Mouse (Mus musculus) liver, embryonic 16.5 days (tissue): ENCODE measurements around the gene Pde6c. TPM values are rescaled to one million over a fixed set of nuclear protein-coding genes. Genes with fewer than 3 reads are reported as not detected.

Source experiments
- ATAC-seq: fragments of 200-750 bp; cut with Nextera tagmentation; 2 replicates; pipeline ENCODE4 v1.8.0; 2017; ENCODE audit warnings: low read depth, mild to moderate bottlenecking, moderate number of reproducible peaks, moderate library complexity
- H3K27ac ChIP-seq: fragments of 300-500 bp; sonication (generic); 2 replicates; pipeline ENCODE4 v1.5.1; 2014; ENCODE audit warnings: mild to moderate bottlenecking, low read length
- H3K27me3 ChIP-seq: fragments of 300-500 bp; sonication (generic); 2 replicates; pipeline ENCODE4 v1.6.1; 2014; ENCODE audit warnings: low read depth, low read length, mixed read lengths; ENCODE audit not compliant: control insufficient read depth, insufficient read depth
- H3K36me3 ChIP-seq: fragments of 300-500 bp; sonication (generic); 2 replicates; pipeline ENCODE4 v1.6.1; 2014; ENCODE audit warnings: mild to moderate bottlenecking; ENCODE audit not compliant: control insufficient read depth, insufficient read depth
- H3K4me1 ChIP-seq: fragments of 300-500 bp; sonication (generic); 2 replicates; pipeline ENCODE4 v1.6.1; 2014; ENCODE audit warnings: low read depth, low read length, mixed read lengths; ENCODE audit not compliant: control insufficient read depth
- H3K4me2 ChIP-seq: fragments of 300-500 bp; sonication (generic); 2 replicates; pipeline ENCODE4 v1.6.1; 2014; ENCODE audit warnings: low read depth, low read length, mixed read lengths
- H3K4me3 ChIP-seq: fragments of 300-500 bp; sonication (generic); 2 replicates; pipeline ENCODE4 v1.5.1; 2014; ENCODE audit warnings: low read depth, mild to moderate bottlenecking, low read length
- H3K9ac ChIP-seq: fragments of 300-500 bp; sonication (generic); 2 replicates; pipeline ENCODE4 v1.6.1; 2014; ENCODE audit warnings: low read depth, low read length
- H3K9me3 ChIP-seq: fragments of 300-500 bp; sonication (generic); replicated peaks from 2 replicates; pipeline ENCODE4 v1.6.1; 2016; ENCODE audit warnings: low read length; ENCODE audit not compliant: control insufficient read depth
- WGBS: fragments of 180-500 bp; shearing (Covaris S2); extraction: QIAGEN DNeasy Blood & Tissue Kit; methylation state at CpG from one replicate; pipeline ENCODE4 v1.1.7; 2014; ENCODE audit not compliant: insufficient replicate concordance; 5-methylcytosine and 5-hydroxymethylcytosine counted together
- polyA plus RNA-seq: library from polyadenylated mRNA; unstranded; fragments of >200 nt; fragmentation: Nextera tagmentation; extraction: Ambion mirVana; gene quantifications from 2 replicates; pipeline ENCODE4 v1.2.1, GENCODE M21; 2015

The Pde6c gene
- polyA plus RNA-seq, 1 experiment from 2014 or later = 7.1 TPM

DNA sequence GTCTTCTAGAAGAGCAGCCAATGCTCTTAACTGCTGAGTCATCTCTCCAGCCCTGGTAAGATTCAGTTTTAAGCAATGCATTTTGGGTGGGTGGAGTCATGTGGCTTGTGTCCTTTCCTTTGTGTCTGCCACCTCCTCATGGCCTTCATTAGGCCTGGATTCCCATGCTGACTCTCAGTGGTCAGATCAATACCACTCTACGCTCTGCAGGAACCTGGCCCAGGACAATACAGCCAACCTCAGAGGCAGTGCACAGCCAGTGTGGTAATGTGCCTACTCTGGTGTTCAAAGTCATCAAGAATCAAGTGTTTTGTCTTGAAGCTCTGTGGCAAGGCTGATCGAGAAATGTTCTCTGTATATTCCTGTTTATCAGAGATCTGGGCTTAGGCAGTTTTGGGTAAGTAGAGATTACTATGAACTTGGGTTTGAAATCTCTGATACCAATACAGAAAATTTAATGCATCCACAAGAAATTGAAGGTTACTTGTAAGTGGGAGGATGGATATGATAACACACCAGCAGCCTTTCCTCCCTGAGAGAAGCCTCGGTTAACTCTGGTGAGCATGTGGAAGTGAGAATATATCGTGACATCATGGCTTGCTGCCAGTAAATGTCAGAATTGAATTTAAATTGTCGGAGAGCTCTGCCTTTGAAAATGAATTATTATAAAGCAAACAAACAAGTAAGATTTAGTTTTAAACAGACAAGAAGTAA is 54.2 kb downstream of the Pde6c start:
- H3K36me3 ChIP-seq = peaks cover 3% of the 10 kb centered on the region
- H3K27me3 ChIP-seq = no peaks in the 10 kb centered on the region
- no peak overlapping the region for H3K4me3 ChIP-seq
- H3K9ac ChIP-seq = no peak overlapping the region
- WGBS = 77% methylated on average over 5 of the region's 5 CpGs
- H3K27ac ChIP-seq = no peak overlapping the region
- H3K4me1 ChIP-seq = no peaks in the 10 kb centered on the region
- H3K9me3 ChIP-seq = no peaks in the 10 kb centered on the region
- H3K4me2 ChIP-seq = no peak overlapping the region
- peak; percentile 28; the same call in 1 of the 2 replicates for ATAC-seq

DNA sequence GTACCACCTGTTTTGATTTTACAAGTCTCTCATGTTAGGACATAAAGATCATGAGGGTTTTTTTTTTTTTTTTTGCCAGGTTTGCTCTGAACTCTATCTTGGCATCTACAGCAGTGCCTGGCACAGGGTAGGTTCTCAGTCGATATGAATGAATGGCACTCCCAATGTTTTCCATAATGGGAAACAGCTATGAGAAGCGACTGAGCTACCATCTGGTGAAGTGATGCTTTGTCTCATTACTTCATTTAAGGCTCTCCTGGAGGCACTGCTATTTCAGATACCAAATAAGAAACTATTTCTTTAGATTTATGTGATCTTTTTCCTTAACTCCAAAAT is 54.7 kb downstream of the Pde6c start:
- H3K4me2 ChIP-seq = no peak overlapping the region
- no peaks in the 10 kb centered on the region for H3K27me3 ChIP-seq
- no peak overlapping the region for H3K27ac ChIP-seq
- H3K9ac ChIP-seq = no peak overlapping the region
- 67% methylated on average over 2 of the region's 2 CpGs for WGBS
- H3K4me1 ChIP-seq = no peaks in the 10 kb centered on the region
- H3K9me3 ChIP-seq = no peaks in the 10 kb centered on the region
- H3K4me3 ChIP-seq = no peak overlapping the region
- ATAC-seq = no peak
- peaks cover 3% of the 10 kb centered on the region for H3K36me3 ChIP-seq

DNA sequence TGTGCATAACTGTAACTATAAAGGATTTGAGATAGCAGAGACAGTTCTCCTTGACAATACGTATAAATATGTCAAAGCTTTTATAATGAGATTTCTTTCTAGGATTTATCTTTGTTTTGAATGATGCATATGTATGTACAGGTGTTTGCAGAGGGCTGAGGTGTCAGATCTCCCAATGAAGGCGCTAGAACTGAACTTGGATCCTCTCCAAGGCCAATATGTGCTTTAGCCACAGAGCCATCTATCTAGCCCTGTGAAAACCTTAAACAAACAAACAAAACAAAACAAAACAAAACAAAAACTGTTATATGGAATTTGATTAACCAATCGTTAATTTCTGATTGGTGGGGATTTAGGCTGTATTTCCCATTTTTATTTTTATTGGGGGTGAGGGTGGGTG is 58.0 kb downstream of the Pde6c start:
- Histone ChIP-seq H3K4me1 (no peaks in the 10 kb centered on the region), H3K9me3 (no peaks in the 10 kb centered on the region), H3K4me3 (no peak overlapping the region), H3K36me3 (peaks cover 5% of the 10 kb centered on the region), H3K27ac (no peak overlapping the region), H3K4me2 (no peak overlapping the region), H3K27me3 (no peaks in the 10 kb centered on the region), H3K9ac (no peak overlapping the region)
- WGBS = 62% methylated on average over 3 of the region's 3 CpGs
- ATAC-seq = no peak

DNA sequence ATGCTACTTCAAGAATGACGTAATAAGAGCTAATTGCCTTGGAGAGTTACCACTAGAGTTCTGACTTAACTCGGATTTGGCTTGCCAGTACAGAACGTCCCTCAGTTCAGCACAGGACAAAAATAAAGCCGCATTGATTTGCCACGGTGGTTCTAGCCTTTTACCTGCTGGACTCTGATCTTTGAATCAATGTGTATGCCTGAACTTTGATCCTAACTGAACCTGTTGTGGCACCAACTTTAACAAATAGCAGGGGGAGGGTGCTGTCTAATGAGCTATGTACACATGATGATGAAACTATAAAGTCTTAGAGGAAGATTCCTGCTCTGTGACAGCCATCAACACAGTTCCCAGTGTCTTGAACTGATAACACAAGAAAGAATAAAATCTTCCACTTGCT is 58.9 kb downstream of the Pde6c start:
- Histone ChIP-seq H3K27me3 (no peaks in the 10 kb centered on the region), H3K4me2 (no peak overlapping the region), H3K27ac (peak overlapping the region; percentile 72; the same call in 1 of the 2 replicates), H3K4me1 (no peaks in the 10 kb centered on the region), H3K9me3 (no peaks in the 10 kb centered on the region), H3K4me3 (no peak overlapping the region), H3K9ac (no peak overlapping the region), H3K36me3 (peaks cover 5% of the 10 kb centered on the region)
- 61% methylated on average over 5 of the region's 5 CpGs for WGBS
- peak; percentile 82 for ATAC-seq

DNA sequence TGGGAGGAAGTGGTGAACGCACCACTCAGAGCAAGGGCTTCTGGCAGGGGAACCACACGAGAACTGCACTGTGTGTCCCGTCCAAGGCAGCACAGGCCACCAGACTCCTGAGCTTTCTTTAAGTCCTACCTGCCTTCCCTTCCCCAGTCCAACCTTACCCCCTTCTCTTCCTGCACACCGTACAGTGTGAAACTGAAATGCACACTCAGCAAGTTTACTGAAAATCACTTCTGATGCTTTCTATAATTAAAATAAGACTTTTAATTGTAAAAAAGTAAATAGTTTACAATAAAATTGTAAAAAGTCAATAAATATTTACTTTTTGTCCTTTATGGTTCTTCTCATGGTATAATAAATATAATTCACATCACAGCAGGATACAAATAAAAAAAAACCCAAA is 62.7 kb downstream of the Pde6c start:
- no peaks in the 10 kb centered on the region for H3K9me3 ChIP-seq
- WGBS = 73% methylated on average over 4 of the region's 4 CpGs

DNA sequence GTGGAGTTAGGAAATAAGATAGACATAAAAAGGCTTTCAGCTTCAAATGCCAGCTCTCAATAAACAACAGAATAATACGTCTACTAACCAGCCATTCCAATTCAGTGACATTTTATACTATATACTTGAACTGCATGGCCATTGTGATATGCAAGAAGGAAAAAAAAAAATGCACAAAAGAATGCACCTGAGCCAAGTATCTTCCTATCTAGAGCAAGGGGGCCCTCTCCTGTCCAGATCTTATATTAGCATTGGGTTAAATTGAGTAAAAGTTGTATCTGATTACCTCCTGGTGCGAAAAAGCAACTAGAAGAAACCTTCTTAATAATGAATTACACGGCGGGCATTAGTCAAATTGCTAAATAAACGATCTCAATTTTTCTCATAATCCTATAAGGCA is 66.2 kb downstream of the Pde6c start:
- H3K4me3 ChIP-seq = no peak overlapping the region
- H3K36me3 ChIP-seq = peaks cover 5% of the 10 kb centered on the region
- no peaks in the 10 kb centered on the region for H3K9me3 ChIP-seq
- no peaks in the 10 kb centered on the region for H3K4me1 ChIP-seq
- no peak overlapping the region for H3K4me2 ChIP-seq
- no peak overlapping the region for H3K9ac ChIP-seq
- no peak overlapping the region for H3K27ac ChIP-seq
- WGBS = 69% methylated on average over 5 of the region's 5 CpGs
- no peak for ATAC-seq
- no peaks in the 10 kb centered on the region for H3K27me3 ChIP-seq

More for the DNA sequence above, 62.7 kb downstream of the Pde6c start:
- ATAC-seq = no peak
- H3K27ac ChIP-seq = no peak overlapping the region
- H3K36me3 ChIP-seq = peaks cover 5% of the 10 kb centered on the region
- H3K4me2 ChIP-seq = no peak overlapping the region
- H3K4me3 ChIP-seq = no peak overlapping the region
- no peaks in the 10 kb centered on the region for H3K27me3 ChIP-seq
- H3K4me1 ChIP-seq = no peaks in the 10 kb centered on the region
- H3K9ac ChIP-seq = no peak overlapping the region

DNA sequence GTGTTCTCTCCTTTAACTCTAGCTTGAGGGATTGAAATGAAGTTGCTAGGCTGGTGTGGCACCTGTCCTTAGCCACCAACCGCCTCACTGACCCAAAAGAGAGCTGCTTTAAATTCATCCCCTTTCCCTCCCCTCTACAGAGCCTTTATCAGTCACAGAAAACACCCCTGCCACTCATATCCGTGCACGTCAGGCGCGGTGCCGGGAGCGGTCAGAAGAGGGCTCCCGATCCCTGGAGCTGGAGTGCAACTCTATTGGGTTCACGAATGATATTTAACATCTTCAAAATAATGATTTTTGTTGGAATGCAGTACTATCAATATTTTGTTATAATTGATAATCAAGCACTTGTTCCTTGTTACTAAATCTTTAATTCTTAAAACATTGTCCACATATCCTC is 74.1 kb downstream of the Pde6c start:
- ATAC-seq = no peak
- no peak overlapping the region for H3K4me2 ChIP-seq
- H3K4me3 ChIP-seq = no peak overlapping the region
- H3K27ac ChIP-seq = no peak overlapping the region
- H3K4me1 ChIP-seq = no peaks in the 10 kb centered on the region
- H3K36me3 ChIP-seq = no peaks in the 10 kb centered on the region; the same call in 1 of the 2 replicates
- no peak overlapping the region for H3K9ac ChIP-seq
- no peaks in the 10 kb centered on the region for H3K27me3 ChIP-seq
- 44% methylated on average over 9 of the region's 9 CpGs for WGBS
- no peaks in the 10 kb centered on the region for H3K9me3 ChIP-seq

DNA sequence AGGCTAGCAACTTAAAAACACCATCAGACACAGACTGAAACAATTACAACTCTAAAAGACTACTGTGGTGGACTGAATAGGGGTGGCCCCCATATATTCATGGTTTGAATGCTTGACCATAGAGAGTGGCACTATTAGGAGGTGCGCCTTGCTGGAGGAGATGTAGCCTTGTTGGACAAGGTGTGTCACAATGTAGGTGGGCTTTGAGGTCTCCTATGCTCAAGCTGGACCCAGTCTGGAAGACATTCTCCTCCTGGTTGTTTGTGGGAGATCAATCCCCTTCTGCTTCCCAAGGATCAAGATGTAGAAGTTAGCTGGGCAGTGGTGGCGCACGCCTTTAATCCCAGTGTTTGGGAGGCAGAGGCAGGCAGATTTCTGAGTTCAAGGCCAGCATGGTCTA is 85.1 kb downstream of the Pde6c start:
- no peak overlapping the region for H3K9ac ChIP-seq
- no peak overlapping the region for H3K4me3 ChIP-seq
- no peaks in the 10 kb centered on the region for H3K27me3 ChIP-seq
- no peak overlapping the region for H3K4me2 ChIP-seq
- H3K4me1 ChIP-seq = no peaks in the 10 kb centered on the region
- no peak for ATAC-seq
- 85% methylated on average over 3 of the region's 3 CpGs for WGBS
- peaks cover 6% of the 10 kb centered on the region; the same call in 1 of the 2 replicates for H3K36me3 ChIP-seq
- H3K9me3 ChIP-seq = no peaks in the 10 kb centered on the region
- H3K27ac ChIP-seq = no peak overlapping the region

DNA sequence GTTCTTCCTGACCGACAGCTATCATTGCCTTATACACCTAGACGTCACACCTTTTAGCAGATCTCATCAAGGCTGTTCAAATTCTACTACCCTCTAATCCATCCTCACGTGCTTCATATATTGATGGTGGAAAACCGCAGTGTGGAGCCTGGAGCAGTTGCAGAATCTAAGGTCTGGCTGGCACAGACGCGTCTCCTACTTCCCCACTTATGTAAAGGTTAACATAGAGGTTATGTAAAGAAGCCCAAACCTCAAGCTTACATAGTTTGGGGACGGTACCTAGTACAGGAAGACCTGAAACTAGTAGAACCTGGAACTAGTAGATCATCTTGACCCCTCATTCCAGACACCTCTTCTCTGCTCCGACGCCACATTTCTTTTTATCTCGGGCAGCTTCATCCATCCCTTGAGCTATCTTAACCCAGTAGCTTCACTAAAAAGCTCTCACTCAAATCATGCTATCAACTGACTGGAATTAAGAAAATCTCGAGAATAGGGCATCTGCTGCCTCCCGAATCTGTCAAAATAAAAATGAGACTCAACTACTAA is 90.8 kb downstream of the Pde6c start:
- no peaks in the 10 kb centered on the region for H3K27me3 ChIP-seq
- peaks cover 2% of the 10 kb centered on the region; the same call in 1 of the 2 replicates for H3K36me3 ChIP-seq
- H3K4me1 ChIP-seq = peaks cover 10% of the 10 kb centered on the region
- H3K9ac ChIP-seq = peak overlapping the region; percentile 74
- 5% methylated on average over 12 of the region's 12 CpGs for WGBS
- H3K4me2 ChIP-seq = peak overlapping the region; percentile 71
- no peaks in the 10 kb centered on the region for H3K9me3 ChIP-seq
- ATAC-seq = peak; percentile 33
- peak overlapping the region; percentile 67 for H3K27ac ChIP-seq
- H3K4me3 ChIP-seq = peak overlapping the region; percentile 70
